Mouse (Mus musculus) heart, embryonic 11.5 days (tissue): ENCODE results near the gene Hcrtr2. TPM values are rescaled to one million over a fixed set of nuclear protein-coding genes. Genes with fewer than 3 reads are reported as not detected.

Experiments
- ATAC-seq: fragments of 200-750 bp; cut with Nextera tagmentation; replicated peaks from 2 replicates; pipeline ENCODE4 v1.8.0; 2017; ENCODE audit warnings: moderate library complexity; ENCODE audit not compliant: insufficient number of reproducible peaks, low FRiP score, low TSS enrichment
- H3K27ac ChIP-seq: fragments of 300-500 bp; sonication (generic); 2 replicates; pipeline ENCODE4 v1.5.1; 2014; ENCODE audit warnings: mild to moderate bottlenecking, low read depth, low read length
- H3K27me3 ChIP-seq: fragments of 300-500 bp; sonication (generic); 2 replicates; pipeline ENCODE4 v1.6.1; 2014; ENCODE audit warnings: mild to moderate bottlenecking, low read length, mixed read lengths; ENCODE audit not compliant: control insufficient read depth, insufficient read depth
- H3K36me3 ChIP-seq: fragments of 300-500 bp; sonication (generic); 2 replicates; pipeline ENCODE4 v1.6.1; 2014; ENCODE audit warnings: mild to moderate bottlenecking, low read length, moderate library complexity, mixed read lengths; ENCODE audit not compliant: control insufficient read depth, insufficient read depth
- H3K4me1 ChIP-seq: fragments of 300-500 bp; sonication (generic); 2 replicates; pipeline ENCODE4 v1.6.1; 2014; ENCODE audit warnings: low read length; ENCODE audit not compliant: control insufficient read depth, insufficient read depth
- H3K4me2 ChIP-seq: fragments of 300-500 bp; sonication (generic); 2 replicates; pipeline ENCODE4 v1.6.1; 2014; ENCODE audit warnings: mild to moderate bottlenecking, moderate library complexity
- H3K4me3 ChIP-seq: fragments of 300-500 bp; sonication (generic); 2 replicates; pipeline ENCODE4 v1.5.1; 2014; ENCODE audit warnings: low read depth, low read length
- H3K9ac ChIP-seq: fragments of 300-500 bp; sonication (generic); 2 replicates; pipeline ENCODE4 v1.6.1; 2014; ENCODE audit warnings: mild to moderate bottlenecking, low read depth, low read length, moderate library complexity
- H3K9me3 ChIP-seq: fragments of 300-500 bp; sonication (generic); replicated peaks from 2 replicates; pipeline ENCODE4 v1.6.1; 2016; ENCODE audit warnings: low read length; ENCODE audit not compliant: control insufficient read depth
- WGBS: fragments of 180-500 bp; shearing (Covaris S2); extraction: QIAGEN DNeasy Blood & Tissue Kit; methylation state at CpG from one replicate; pipeline ENCODE4 v1.1.7; 2014; ENCODE audit not compliant: insufficient replicate concordance; 5-methylcytosine and 5-hydroxymethylcytosine counted together
- polyA plus RNA-seq: library from polyadenylated mRNA; unstranded; fragments of >200 nt; fragmentation: Nextera tagmentation; extraction: Ambion mirVana; gene quantifications from 2 replicates; pipeline ENCODE4 v1.2.1, GENCODE M21; 2014

Hcrtr2 gene
- polyA plus RNA-seq, 1 experiment from 2014 or later = 0.40 TPM

DNA sequence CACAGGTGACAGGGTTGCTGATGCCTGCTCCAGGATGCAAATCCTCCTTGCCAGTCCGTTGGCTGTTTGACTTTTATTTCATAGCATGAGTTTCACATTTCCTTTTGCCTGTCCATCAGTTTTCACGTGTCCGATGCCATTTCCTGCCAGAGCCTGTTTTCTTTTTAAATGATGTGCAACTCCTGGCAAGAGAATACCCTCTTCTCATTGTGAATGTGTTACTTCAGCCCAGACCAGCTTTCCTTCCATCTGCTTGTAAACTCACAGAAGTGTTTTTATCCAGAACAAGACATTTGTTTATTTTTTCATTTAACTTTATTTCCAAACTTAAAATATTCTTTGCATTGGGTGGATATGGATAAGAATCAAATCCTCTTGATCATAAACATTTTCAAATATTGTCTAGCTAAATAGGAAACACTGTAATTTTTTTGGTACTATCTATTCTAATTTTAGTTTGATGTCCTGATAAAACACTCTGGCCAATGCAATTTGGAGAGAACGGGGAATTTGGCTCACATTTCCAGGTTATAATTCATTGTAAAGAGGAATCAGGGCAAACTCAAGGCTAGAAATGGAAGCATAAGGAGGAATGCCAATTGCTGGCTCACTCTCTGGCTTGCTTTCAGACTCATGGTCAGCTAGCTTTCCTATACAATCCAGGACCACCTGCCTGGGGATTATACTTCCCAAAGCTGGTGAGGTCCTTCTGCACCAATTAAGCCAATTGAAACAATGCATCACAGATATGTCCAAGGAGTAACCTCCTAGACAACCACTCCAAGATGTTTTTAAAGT lies 106.3 kb downstream of the Hcrtr2 start:
- Histone ChIP-seq H3K27me3 (no peaks in the 10 kb centered on the region), H3K9me3 (no peaks in the 10 kb centered on the region), H3K4me1 (no peaks in the 10 kb centered on the region), H3K27ac (no peak overlapping the region), H3K4me2 (no peak overlapping the region), H3K36me3 (no peaks in the 10 kb centered on the region), H3K9ac (no peak overlapping the region), H3K4me3 (no peak overlapping the region)
- 64% methylated on average over 4 of the region's 4 CpGs for WGBS
- ATAC-seq = no peak

DNA sequence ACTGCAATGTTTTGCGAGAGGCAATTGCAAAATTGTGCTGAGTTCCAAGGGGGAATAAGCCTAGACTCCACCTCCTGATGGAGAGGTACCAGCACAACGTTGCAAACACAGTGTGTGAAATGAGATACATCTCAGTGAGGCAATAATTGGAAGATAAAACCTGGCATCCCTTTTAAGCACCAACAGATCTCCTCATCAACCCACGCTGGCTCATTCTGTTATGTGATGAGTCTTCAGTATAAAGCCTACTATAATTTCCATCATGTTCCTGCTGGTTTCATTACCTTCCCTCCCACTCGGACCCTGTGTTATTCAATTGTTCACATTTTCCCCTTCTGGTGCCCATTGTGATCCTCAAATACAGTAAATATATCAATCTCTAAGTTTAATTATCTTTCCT lies 109.0 kb downstream of the Hcrtr2 start:
- 66% methylated on average over 4 of the region's 4 CpGs for WGBS
- no peak for ATAC-seq
- Histone ChIP-seq H3K4me3 (no peak overlapping the region), H3K36me3 (no peaks in the 10 kb centered on the region), H3K9me3 (no peaks in the 10 kb centered on the region), H3K27ac (no peak overlapping the region), H3K9ac (no peak overlapping the region), H3K27me3 (no peaks in the 10 kb centered on the region), H3K4me2 (no peak overlapping the region), H3K4me1 (no peaks in the 10 kb centered on the region)

DNA sequence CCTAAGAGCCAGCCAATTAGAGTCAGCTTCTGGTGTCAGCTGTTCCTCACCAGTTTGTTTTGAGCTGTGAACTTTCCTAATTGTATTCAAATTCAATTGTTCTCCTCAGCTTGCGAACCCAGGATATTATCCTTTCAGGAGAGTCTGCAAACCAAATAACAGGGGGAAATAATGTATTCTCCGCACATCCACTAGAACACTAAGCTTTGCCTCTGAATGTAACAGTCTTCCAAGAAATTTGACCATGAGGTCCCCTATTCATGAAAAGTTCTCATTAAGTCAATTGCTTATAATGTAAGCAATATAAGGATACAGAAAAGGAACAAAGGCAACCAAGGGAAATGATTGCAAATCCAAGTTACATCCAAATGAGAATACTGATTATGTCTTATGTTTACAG lies 110.1 kb downstream of the Hcrtr2 start, which contains the start of gene Gfral:
Gfral (minus strand) TSS at position 101 of the 400 bp plus-strand sequence.
- no peak for ATAC-seq
- Histone ChIP-seq H3K9me3 (no peaks in the 10 kb centered on the region), H3K4me2 (no peak within 1 kb of the TSS), H3K36me3 (no peaks in the 10 kb centered on the region), H3K4me1 (no peaks in the 10 kb centered on the region), H3K9ac (no peak within 1 kb of the TSS), H3K27me3 (no peaks in the 10 kb centered on the region), H3K4me3 (no peak within 1 kb of the TSS), H3K27ac (no peak within 1 kb of the TSS)
- 76% methylated on average over 2 of the region's 2 CpGs for WGBS

DNA sequence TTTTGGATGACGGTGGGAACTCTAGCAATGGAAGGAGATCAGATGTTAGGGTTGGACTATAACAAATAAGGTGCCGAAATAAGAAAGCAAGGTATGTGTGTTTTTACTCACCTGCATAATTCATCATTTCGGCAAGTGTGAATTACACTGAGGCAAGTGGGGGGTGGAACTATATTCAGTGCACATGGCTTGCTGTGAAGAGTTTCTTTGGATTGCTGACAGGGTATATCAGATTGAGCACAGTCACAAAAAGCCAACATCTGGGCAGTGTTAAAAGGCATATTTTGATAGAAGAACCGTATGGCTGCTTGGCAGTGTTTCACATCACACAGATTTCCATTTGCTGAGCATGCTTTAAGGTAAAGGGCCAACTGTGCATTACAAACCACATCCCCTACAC lies 126.7 kb downstream of the Hcrtr2 start:
- 71% methylated on average over 4 of the region's 4 CpGs for WGBS
- no peak for ATAC-seq
- no peak overlapping the region for H3K27ac ChIP-seq
- H3K9me3 ChIP-seq = no peaks in the 10 kb centered on the region
- no peak overlapping the region for H3K9ac ChIP-seq
- no peak overlapping the region for H3K4me2 ChIP-seq
- no peaks in the 10 kb centered on the region for H3K4me1 ChIP-seq
- no peaks in the 10 kb centered on the region for H3K36me3 ChIP-seq
- H3K27me3 ChIP-seq = no peaks in the 10 kb centered on the region
- no peak overlapping the region for H3K4me3 ChIP-seq

DNA sequence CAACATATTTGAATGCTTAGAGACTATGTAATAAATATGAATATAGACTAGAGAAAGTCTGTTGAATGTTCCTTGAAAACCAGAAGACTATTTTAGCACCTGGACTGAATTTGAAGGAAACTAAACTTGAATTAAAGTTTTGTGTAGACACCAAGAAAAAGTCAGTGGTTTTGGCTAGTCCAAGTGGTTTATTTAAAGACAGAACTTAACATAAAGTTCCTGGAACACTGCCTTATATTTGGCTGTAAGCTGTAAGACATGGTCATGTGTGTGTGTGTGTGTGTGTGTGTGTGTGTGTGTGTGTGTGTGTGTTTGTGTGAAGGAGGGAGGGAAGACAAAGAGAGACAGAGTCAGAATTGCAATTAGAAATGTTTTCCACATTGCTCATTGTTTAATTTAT lies 144.4 kb downstream of the Hcrtr2 start:
- Histone ChIP-seq H3K27me3 (no peaks in the 10 kb centered on the region), H3K9ac (no peak overlapping the region), H3K27ac (no peak overlapping the region), H3K4me3 (no peak overlapping the region), H3K4me2 (no peak overlapping the region), H3K36me3 (no peaks in the 10 kb centered on the region), H3K9me3 (no peaks in the 10 kb centered on the region), H3K4me1 (no peaks in the 10 kb centered on the region)
- no peak for ATAC-seq

Other genes starting within 250 kb of the Hcrtr2 start
- gene Gfral, start 110.2 kb downstream of the Hcrtr2 start, polyA plus RNA-seq = not detected in 2 replicates
- gene Fam83b, start 243.3 kb upstream of the Hcrtr2 start, polyA plus RNA-seq = 0.80 and 0.84 TPM in 2 replicates